Mouse (Mus musculus) CD4-positive, CD25-positive, alpha-beta regulatory T cell, adult 2 months (primary cell): ENCODE results near the gene Psmc3.
"Not testable (repeated sequence)": the region's sequence is repeated elsewhere in the genome, so short reads cannot be mapped to it uniquely, and the experiment has no call there.

Source experiments
- DNase-seq: peaks from one replicate; pipeline ENCODE4 v3.0.0-alpha.2; 2012; ENCODE audit warnings: low read depth, low spot score

The Psmc3 gene

DNA sequence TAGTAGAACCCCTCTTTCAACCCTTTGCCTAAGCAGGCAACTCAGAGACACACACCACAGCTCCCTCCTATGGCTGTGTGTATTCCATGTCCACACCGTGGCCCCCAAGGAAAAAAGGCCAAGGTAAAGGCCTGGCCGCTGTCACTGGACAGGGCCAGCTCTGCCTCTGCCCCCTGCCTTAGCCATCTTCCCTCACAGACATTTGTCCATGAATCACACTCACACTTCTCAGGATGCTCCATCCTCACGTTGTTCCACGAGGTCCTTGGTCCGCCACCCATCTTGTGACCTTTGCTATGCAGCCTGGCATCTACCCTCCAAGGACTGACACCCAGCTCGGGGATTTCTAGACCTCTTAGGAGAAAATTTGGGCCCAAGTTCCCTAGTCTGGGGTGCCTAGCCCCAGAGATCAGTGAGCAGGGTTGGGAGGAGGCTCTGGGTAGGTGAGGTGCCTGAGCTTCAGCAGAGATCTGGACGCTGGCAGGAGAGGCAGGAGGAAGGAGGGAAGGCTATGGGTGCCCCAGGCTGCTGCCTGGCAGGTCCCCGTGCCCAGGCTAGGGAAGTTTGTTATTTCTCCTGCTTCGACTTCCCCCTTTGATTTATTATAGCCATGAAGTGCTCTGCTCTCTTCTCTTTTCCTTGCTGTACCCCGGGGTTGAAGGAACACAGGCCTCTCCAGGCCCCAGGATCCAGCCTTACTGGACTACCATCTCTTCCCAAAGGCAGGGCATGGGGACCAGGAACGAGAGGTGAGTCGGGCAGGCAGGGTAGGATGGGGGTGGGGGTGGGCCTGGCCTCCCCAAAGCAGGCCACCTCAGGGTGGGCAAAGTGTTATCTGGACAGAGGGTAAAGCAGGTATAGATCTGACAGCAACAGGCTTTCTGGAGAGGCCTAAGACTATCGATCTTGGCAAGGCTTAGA, 28.2 kb downstream of the Psmc3 start, which contains the start of gene Spi1:
Gene Spi1, plus strand, starts transcription at position 616 of the 921 bp plus-strand sequence.
- DNase-seq: no peak

DNA sequence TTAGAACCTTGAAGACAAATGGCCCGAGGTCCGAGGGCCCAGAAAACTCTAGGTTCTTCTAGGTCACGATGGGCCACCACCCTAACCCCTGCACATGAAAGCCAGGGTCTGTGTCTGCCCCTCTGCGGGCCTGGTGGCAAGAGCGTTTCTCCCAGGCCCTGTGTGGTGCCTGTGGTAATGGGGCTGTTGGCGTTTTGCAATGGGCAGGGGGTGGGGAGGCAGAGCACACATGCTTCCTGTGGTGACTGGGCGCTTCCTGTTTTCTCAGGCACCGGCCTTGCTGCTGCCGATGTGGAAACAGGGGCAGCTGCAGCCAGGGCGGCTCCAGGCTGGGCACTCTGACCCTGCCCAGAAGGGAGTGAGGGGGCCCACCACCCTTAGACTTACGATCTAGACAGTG, 29.0 kb downstream of the Psmc3 start:
- peak; percentile 78 for DNase-seq

DNA sequence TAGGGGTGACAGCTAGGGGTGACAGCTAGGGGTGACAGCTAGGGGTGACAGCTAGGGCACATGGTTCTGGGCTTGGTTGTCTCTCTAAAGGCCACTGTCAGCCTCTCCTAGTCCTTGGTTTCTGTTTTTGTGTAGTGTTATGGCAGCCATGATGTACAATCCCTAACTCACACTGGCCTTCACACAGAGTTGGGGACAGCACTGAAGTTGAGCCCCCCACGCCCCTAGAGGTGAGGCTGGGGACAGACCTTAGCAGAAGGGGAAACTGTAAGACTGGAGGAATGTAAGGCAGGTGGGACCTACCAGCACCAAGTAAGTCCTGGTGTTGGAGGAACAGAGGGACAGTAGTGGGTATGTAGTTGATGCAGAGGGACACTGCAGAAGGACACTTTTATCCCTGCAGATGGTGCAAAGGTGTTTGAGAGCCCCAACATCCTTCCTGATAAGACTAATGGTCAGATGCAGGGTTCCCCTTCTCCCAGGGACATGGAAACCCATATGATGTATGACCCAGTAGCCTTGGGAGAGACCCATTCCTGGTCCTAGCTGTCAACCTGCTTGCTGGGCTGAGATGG, 29.6 kb downstream of the Psmc3 start:
- DNase-seq: peak; percentile 31

DNA sequence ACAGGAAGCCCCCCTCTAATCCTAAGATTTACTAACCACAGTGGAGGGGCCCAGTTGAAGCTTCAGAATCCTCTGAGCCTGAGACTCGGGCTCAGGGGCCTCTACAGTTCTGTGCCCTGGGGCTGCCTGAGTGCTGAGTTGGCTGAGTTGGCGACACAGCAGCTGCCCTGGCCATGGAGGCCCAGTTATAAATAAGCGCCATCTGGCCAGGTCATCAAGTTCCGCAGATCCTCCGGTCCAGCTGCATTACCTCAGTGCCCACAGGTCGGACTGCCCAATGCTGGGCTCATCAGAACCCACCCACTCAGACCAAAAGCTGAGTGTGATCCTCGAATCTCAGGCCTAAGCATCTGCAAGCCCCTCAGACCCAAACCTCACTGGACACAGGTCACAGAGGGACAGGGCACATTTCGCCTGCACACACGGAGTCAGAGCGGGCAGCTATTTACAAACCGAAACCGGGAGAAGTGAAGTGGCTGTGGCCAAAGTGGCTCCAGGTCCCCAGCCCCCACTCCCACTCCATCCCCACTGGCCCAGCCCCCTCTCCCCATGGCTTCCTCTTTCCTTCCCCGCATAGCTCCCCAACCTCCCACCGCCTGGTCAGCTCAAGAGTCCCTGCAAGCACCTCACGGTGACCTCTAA, 30.5 kb downstream of the Psmc3 start:
- DNase-seq: no peak

DNA sequence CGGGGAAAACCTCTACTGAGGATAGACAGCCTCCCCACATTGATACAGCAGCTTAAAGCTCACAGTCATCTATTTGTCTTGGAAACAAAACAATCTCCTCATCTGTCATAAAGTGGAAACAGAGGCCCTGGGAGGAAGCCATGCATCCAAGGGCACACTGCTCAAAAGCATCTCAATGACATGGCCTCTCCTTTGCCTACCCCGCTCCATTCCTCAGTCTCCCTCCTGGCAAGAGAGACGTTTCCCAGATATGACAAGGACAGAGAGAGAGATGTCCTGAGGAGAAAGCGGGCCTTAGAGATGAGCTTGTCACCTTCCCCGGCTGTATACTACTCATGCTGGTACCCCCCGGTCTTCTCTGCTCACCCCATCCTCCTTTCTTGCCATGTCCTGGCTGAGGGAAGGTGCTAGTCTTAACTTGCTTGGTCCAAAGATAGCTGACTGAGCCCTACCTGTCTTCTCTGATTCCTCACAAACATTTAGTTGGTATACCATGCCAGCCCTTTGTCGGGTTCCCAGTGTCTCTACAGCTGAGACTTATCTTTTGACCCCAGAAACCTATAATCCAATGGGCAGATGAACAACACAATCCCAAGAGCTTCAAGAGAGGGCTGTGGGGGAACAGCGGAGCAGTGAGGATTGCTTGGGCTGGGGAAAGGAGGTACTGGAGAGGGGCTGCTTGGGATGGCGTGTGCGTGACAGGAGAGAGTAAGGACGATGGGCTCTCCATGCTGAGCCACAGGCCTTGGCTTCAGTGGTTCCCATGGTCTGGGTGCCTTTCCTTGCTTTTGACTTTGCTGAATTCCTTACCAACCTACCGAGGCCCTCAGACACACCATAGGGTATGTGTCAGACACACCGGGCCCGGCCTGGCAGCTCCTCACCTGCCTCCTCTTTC, 31.9 kb downstream of the Psmc3 start:
- no peak for DNase-seq

DNA sequence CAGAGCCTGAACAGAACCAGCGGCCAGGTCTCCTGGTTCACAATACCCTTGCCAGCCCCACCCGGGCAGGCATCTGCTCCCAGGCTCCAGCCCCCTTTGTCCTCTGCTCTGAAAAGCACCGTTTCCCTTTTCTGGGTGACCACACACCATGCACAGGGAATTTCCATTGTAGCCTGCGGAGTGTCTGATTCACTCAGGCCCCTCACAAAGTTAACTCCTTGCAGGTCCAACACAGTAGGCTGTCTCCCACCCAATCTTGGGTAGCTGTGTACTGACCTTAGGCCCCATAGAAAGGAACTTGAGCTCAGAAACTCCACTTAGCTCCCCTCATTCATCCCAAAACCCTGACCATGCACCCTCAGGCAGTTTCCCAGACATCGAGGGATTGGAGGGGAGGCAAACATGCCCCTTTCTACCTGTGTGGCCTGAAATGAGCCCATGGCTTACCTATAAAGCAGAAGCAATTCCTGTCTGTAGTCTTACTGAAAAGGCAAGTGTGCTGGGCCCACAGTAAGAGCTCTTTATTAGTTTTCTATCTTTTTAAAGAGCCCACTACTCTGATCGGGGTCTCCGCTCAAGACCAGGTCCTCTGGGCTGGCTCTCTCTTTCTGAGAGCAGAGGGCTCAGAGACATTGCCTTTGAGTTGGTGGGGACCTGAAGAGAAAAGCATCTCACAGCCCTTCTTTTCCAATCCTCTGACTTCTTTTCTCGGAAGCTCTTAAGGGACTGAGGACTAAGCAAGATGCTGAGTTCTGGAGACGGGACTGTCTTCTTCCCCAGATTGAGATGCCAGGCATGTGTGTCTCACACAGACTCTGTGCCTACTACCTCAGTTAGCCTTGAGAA, 32.8 kb downstream of the Psmc3 start:
- DNase-seq: no peak

DNA sequence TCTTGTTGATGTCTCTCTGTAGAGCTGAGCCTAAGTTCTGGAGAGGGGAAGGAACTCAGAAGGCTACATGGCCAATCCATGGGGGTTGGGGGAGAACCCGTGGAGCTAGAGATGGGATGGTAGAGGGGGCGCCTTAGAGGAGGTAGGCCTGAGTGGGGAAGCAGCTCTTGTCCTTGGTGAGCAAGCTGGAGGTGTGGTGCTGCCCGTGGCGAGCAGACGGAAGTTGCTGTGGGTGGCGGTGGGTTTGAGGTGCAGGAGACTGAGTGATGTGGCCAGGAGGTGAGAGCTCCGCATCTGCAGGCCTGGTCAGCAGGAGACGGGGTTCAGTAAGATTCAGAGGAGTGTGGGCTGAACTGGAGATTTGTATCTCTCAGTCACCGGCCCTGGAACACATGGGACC, 33.6 kb downstream of the Psmc3 start:
- DNase-seq: no peak

DNA sequence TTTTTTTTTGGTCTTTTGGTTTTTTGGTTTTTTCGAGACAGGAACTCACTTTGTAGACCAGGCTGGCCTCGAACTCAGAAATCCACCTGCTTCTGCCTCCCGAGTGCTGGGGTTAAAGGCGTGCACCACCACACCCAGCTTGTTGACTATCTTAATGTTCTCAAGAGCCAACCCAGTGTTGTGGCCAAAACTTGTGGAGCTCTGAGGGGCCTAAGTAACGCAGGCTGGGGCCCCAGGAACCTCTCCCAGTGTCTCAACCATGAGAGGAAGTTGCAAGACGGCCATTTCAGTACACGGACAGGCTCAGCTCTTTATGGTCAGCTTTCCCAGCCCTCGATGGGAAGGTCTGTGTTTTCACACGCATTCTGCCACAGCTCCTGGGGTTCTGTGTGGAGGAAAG, 35.2 kb downstream of the Psmc3 start:
- no peak for DNase-seq

DNA sequence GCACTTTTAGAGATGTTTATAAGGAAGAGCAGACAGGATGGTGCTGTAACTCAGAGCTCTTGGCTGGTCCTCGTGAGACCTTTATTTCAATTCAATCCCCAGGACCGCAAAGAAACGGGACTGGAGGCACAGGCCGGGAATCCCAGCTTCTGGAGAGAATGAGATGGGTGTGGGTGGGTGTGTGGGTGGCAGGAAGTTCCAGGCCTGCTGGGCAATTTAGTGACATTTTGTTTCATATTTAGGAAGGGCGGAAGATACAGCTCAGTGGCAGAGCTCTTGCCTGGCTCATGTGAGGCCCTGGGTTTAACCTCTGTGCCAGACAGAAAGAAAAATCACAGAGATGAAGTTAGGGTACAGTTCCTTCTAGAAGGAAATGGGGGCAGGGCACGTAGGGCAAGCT, 36.4 kb downstream of the Psmc3 start:
- DNase-seq: no peak

DNA sequence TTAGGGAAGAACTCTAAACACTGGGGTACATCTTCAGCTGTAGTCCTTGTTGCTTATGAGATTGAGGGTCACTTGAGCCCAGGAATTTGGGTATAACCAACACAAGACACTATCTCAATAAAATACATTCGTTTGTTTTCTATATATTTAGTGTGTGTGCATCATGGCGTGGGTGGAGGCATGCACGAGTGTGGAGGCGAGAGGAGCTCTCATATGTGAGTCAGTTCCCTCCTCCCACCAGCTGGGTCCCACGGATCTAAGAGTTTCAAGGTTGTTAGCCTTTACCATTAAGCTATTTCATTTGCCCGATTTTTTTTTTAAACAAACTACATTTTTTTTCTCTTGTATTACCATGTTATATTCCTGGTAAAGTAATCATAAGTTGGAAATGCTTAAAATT, 37.0 kb downstream of the Psmc3 start:
- DNase-seq: no peak

DNA sequence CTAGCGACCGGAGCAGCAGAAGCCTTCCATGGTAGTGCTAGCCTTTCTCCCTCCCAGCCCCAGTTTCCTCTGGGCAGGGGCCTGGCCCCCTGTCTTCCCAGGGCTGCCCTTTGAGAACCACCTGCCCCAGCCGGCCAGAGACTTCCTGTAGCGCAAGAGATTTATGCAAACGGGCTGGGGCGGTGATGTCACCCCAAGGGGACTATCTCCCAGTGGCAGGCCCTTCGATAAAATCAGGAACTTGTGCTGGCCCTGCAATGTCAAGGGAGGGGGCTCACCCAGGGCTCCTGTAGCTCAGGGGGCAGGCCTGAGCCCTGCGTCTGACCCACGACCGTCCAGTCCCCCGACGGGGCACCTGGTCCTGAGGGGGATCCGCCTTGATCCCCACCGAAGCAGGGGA, 42.7 kb downstream of the Psmc3 start:
- DNase-seq: no peak

DNA sequence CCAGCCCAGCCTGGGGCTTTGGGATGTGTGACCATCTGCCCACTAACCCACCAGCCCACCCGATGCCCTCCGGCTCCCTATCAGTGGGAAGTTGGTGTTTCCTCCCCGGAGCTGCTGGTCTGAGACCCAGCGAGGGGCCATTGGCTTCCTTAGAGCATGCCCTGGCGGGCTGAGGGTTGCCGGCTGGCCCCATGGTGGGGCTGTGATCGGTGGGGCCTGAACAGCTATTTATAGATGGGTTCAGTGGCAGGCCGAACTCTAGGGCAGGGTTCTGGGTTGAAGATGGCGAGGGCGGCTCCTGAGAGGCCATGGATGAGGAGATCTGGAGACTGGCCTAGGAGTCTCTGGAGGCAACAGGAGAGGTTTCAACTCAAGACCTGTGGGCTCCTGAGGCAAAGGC, 43.2 kb downstream of the Psmc3 start:
- no peak for DNase-seq

DNA sequence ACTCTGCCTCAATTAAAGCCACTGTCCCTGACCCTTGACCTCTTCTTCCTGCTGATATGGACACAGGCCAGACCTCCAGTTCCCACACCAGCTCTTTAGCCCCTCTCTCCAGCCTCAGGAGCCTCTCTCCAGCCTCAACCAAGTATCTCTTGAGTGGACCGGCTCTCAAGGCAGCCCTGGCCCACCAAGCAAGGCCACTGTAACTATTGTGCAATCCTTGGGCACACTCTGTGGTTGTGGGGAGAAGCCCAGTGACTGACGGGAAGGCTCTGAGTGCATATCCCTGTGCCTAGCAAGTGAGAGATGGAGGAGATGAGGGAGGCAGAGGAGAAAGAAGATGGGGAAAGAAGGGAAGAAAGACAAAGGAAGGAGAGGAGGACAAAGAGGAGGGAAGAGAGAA, 44.3 kb downstream of the Psmc3 start:
- no peak for DNase-seq

DNA sequence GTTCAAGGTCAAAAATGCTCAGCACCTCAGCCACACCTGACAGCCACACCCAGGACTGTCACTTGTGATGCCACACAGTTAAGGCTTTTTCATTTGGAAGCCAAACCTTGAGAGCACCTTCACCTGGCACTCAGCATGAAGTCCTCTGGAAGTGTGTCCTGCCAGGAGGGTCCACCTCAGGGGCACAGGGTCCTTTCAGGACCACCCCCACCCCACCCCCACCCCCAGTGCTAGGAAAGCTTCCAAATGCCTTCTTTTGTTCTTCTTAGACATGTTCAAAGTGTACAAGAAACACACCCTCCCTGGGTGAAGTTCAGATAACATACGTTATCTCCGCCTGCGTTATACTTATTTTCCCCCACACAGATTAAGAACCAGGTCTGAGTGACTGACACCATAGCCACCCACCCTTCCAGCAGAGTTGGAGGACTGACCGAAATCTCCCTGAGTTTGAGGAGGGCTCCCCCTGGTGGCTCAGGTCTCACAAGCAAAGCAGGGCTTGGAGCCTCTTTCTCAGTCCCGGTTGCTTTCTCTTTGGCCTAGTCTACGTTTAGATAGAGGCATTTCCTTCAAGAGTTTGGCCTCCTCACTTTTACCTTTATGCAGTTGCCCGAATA, 47.4 kb downstream of the Psmc3 start:
- DNase-seq: peak; percentile 94

DNA sequence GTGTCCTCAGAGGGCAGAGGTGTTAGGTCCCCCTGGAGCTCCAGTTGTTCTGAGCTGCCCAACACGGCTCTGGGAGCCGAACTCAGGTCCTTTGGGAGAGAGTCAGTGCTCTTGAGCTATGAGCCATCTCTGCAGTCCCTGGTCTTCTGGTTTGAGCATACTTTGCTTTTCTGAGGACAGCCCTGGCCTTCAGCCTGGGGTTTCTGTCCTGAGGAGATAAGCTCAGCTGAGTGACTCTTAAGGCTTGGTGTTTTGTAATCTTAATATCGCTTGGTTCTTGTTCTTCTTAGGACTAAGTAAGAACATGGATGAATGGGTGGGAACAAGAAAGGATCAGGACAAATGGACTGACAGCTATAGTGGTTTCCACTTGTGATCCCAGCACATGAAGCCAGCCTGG, 54.3 kb downstream of the Psmc3 start:
- no peak for DNase-seq

DNA sequence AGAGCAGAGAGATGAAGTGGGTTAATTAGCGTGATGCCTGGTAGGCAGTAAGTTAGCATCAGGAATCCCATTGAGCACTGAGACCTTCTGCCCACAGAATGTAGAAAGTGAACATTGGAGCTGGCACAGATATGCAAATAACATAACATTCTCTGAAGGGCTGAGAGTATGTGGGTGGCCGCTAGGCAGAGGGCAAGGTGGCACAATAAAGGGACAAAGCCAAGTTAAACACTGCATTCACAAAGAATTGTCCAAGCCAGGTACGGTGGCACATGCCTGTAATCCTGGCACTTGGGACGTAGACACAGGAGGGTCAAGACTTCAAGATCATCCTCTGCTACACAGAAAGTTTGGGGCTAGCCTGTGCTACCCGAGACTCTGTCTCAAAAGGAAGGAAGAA, 55.4 kb downstream of the Psmc3 start:
- no peak for DNase-seq

DNA sequence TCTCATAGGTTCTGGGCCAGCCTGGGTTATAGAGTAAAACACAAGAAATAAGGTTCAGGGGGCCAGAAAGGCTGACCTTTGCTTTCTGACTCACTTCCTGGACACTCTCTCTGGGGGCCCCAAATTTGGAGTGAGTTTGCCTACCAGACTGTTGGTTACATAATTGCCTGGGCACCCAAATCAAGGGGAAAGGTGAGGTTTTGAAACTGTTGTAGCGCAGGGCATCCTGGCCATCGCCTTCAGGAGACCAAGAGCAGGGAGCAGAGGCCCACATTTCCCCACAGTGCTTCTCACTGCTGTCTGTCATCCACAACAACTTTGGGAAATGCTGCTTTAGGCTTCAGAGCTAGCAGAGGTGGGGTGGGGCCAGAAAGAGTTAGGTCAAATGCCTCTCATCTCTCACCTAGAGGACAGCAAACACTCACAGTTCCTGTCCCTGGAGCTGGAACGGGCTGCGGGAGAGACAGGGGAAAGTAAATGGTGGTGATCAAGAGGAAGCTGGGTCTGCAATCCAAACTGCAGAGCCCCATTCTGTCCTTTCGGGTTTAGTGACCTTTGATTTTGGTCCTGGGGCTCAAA, 56.1 kb downstream of the Psmc3 start:
- DNase-seq: no peak

DNA sequence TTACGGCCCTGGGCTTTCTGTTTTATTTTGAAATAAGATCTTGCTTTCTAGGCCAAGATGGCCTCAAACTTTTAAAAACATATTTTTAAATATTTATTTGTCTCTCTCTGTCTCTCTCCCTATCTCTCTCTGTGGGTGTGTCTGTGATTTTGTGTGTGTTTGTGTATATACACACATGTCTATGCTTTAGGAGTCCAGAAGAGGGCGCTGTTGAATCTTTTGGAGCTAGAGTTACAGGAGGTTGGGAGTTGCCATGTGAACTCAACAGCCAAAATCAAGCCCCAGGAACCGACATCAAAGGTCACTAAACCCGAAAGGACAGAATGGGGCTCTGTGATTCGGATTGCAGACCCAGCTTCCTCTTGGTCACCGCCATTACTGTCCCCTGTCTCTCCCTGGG, 56.6 kb downstream of the Psmc3 start:
- no peak for DNase-seq

DNA sequence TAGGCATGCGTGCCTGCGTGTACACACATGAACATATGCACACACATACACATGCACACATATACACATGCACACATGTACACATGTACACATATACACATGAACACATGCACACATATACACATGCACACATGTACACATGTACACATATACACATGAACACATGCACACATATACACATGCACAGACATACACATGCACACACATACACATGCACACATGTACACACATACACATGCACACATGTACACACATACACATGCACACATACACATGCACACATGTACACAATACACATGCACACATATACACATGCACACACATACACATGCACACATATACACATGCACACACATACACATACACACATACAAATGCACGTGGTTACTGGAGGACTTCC, 58.0 kb downstream of the Psmc3 start:
- not testable (repeated sequence) for DNase-seq

DNA sequence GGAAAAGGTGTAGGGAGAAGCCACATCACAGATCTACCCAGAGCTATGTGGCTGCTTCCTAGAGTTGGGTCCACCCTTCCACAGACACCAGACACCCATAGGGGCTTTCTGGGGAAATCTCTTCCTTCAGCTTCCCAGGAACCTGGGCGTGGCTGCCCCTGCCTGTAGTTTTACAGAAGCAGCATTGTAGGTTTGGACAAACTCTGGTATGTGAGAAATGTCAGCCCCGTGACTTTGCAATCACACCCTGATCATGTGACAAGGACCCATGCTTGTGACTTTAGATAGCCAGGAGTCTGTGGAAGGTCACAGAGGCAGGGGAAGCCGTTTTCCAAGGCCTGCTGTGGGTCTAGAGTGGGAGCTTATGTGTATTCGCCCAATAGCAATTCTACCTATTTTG, 58.7 kb downstream of the Psmc3 start:
- DNase-seq: no peak
